Mouse (Mus musculus): Measurements from ENCODE around the gene Gsg1l. TPM values are rescaled to one million over a fixed set of nuclear protein-coding genes. Genes with fewer than 3 reads are reported as not detected.
A peak's percentile ranks its signal among the peaks of the same experiment; 100 is the strongest.

Gsg1l gene
- polyA plus RNA-seq, 1 experiment from 2014 or later = 1.1 TPM

GRCm38 (mm10) chr7:125865234-125865633 lies 217.0 kb downstream of the Gsg1l start:
- H3K36me3 ChIP-seq = peaks cover 7% of the 10 kb centered on the region; the same call in 1 of the 2 replicates
- peak overlapping the region; percentile 54 for H3K27ac ChIP-seq
- H3K4me1 ChIP-seq = peaks cover 32% of the 10 kb centered on the region
- no peak overlapping the region for H3K4me2 ChIP-seq
- peak; percentile 38 for ATAC-seq (replicated peaks; ENCODE audit: low FRiP score)
- H3K4me3 ChIP-seq (replicated peaks) = no peak overlapping the region
- WGBS = 12% methylated on average over 11 of the region's 11 CpGs
- no peaks in the 10 kb centered on the region for H3K27me3 ChIP-seq
- H3K9ac ChIP-seq = no peak overlapping the region
- no peaks in the 10 kb centered on the region for H3K9me3 ChIP-seq (replicated peaks)

- 27% methylated on average over 1 of the region's 1 CpGs for WGBS
- H3K9me3 ChIP-seq (replicated peaks) = no peaks in the 10 kb centered on the region
- no peak overlapping the region for H3K4me2 ChIP-seq
- peaks cover 7% of the 10 kb centered on the region; the same call in 1 of the 2 replicates for H3K36me3 ChIP-seq
- peaks cover 32% of the 10 kb centered on the region for H3K4me1 ChIP-seq
- no peaks in the 10 kb centered on the region for H3K27me3 ChIP-seq
- no peak for ATAC-seq (replicated peaks; ENCODE audit: low FRiP score)
- H3K27ac ChIP-seq = peak overlapping the region; percentile 54
- no peak overlapping the region for H3K4me3 ChIP-seq (replicated peaks)
- H3K9ac ChIP-seq = no peak overlapping the region
These were observed 218.2 kb downstream of the Gsg1l start for GRCm38 (mm10) chr7:125864026-125864425.

- no peaks in the 10 kb centered on the region for H3K9me3 ChIP-seq (replicated peaks)
- H3K27me3 ChIP-seq = no peaks in the 10 kb centered on the region
- peaks cover 7% of the 10 kb centered on the region; the same call in 1 of the 2 replicates for H3K36me3 ChIP-seq
- WGBS = 90% methylated on average over 9 of the region's 9 CpGs
- peaks cover 22% of the 10 kb centered on the region for H3K4me1 ChIP-seq
- H3K4me2 ChIP-seq = no peak overlapping the region
- H3K27ac ChIP-seq = no peak overlapping the region
- ATAC-seq (replicated peaks; ENCODE audit: low FRiP score) = no peak; the same call in 1 of the 2 replicates
- H3K9ac ChIP-seq = no peak overlapping the region
- no peak overlapping the region for H3K4me3 ChIP-seq (replicated peaks)
These were observed 221.8 kb downstream of the Gsg1l start for GRCm38 (mm10) chr7:125860421-125860820.

GRCm38 (mm10) chr7:125859564-125859963 lies 222.6 kb downstream of the Gsg1l start:
- Histone ChIP-seq H3K4me1 (peaks cover 14% of the 10 kb centered on the region), H3K4me3 (replicated peaks) (no peak overlapping the region), H3K36me3 (peaks cover 7% of the 10 kb centered on the region; the same call in 1 of the 2 replicates), H3K27me3 (no peaks in the 10 kb centered on the region), H3K27ac (no peak overlapping the region), H3K9me3 (replicated peaks) (no peaks in the 10 kb centered on the region), H3K9ac (no peak overlapping the region), H3K4me2 (no peak overlapping the region)
- WGBS = 74% methylated on average over 3 of the region's 3 CpGs
- ATAC-seq (replicated peaks; ENCODE audit: low FRiP score) = no peak

- Histone ChIP-seq H3K4me2 (no peak overlapping the region), H3K27ac (no peak overlapping the region), H3K27me3 (no peaks in the 10 kb centered on the region), H3K9me3 (replicated peaks) (no peaks in the 10 kb centered on the region), H3K9ac (no peak overlapping the region), H3K4me3 (replicated peaks) (no peak overlapping the region), H3K4me1 (no peaks in the 10 kb centered on the region), H3K36me3 (peaks cover 26% of the 10 kb centered on the region)
- no peak for ATAC-seq (replicated peaks; ENCODE audit: low FRiP score)
- 94% methylated on average over 2 of the region's 2 CpGs for WGBS
These were observed 234.7 kb downstream of the Gsg1l start for GRCm38 (mm10) chr7:125847528-125847866.

- Histone ChIP-seq H3K36me3 (peaks cover 25% of the 10 kb centered on the region), H3K4me3 (replicated peaks) (no peak overlapping the region), H3K4me2 (no peak overlapping the region), H3K27ac (no peak overlapping the region), H3K4me1 (no peaks in the 10 kb centered on the region), H3K27me3 (no peaks in the 10 kb centered on the region), H3K9me3 (replicated peaks) (no peaks in the 10 kb centered on the region), H3K9ac (no peak overlapping the region)
- ATAC-seq (replicated peaks; ENCODE audit: low FRiP score) = no peak
- 81% methylated on average over 8 of the region's 8 CpGs for WGBS
These were observed 235.2 kb downstream of the Gsg1l start for GRCm38 (mm10) chr7:125846866-125847527.

GRCm38 (mm10) chr7:125845611-125846010 lies 236.6 kb downstream of the Gsg1l start:
- Histone ChIP-seq H3K4me2 (no peak overlapping the region), H3K4me3 (replicated peaks) (no peak overlapping the region), H3K4me1 (no peaks in the 10 kb centered on the region), H3K9me3 (replicated peaks) (no peaks in the 10 kb centered on the region), H3K36me3 (peaks cover 12% of the 10 kb centered on the region; the same call in 1 of the 2 replicates), H3K27me3 (no peaks in the 10 kb centered on the region), H3K27ac (no peak overlapping the region), H3K9ac (no peak overlapping the region)
- WGBS = 55% methylated on average over 1 of the region's 1 CpGs
- ATAC-seq (replicated peaks; ENCODE audit: low FRiP score) = no peak

GRCm38 (mm10) chr7:125838078-125838742 lies 244.0 kb downstream of the Gsg1l start:
- H3K4me1 ChIP-seq = no peaks in the 10 kb centered on the region
- no peak overlapping the region for H3K4me3 ChIP-seq (replicated peaks)
- no peak overlapping the region for H3K9ac ChIP-seq
- WGBS = 78% methylated on average over 5 of the region's 5 CpGs
- no peak for ATAC-seq (replicated peaks; ENCODE audit: low FRiP score)
- no peaks in the 10 kb centered on the region for H3K36me3 ChIP-seq
- no peak overlapping the region for H3K4me2 ChIP-seq
- H3K27me3 ChIP-seq = no peaks in the 10 kb centered on the region
- H3K9me3 ChIP-seq (replicated peaks) = no peaks in the 10 kb centered on the region
- H3K27ac ChIP-seq = no peak overlapping the region

- Histone ChIP-seq H3K4me1 (peaks cover 2% of the 10 kb centered on the region), H3K9me3 (replicated peaks) (no peaks in the 10 kb centered on the region), H3K36me3 (peaks cover 15% of the 10 kb centered on the region), H3K4me3 (replicated peaks) (no peak overlapping the region), H3K4me2 (no peak overlapping the region), H3K27me3 (no peaks in the 10 kb centered on the region), H3K9ac (no peak overlapping the region), H3K27ac (no peak overlapping the region)
- 93% methylated on average over 2 of the region's 2 CpGs for whole genome bisulfite sequencing
- ATAC-seq (replicated peaks; ENCODE audit: low FRiP score) = no peak
These were observed 248.7 kb downstream of the Gsg1l start for GRCm38 (mm10) chr7:125833471-125833870.

GRCm38 (mm10) chr7:125832767-125833166 lies 249.4 kb downstream of the Gsg1l start:
- no peak overlapping the region for H3K4me2 ChIP-seq
- WGBS = 62% methylated on average over 1 of the region's 1 CpGs
- no peaks in the 10 kb centered on the region for H3K9me3 ChIP-seq (replicated peaks)
- H3K27me3 ChIP-seq = no peaks in the 10 kb centered on the region
- no peak overlapping the region for H3K27ac ChIP-seq
- peaks cover 9% of the 10 kb centered on the region for H3K4me1 ChIP-seq
- H3K4me3 ChIP-seq (replicated peaks) = no peak overlapping the region
- H3K9ac ChIP-seq = no peak overlapping the region
- peaks cover 15% of the 10 kb centered on the region for H3K36me3 ChIP-seq
- ATAC-seq (replicated peaks; ENCODE audit: low FRiP score) = no peak

GRCm38 (mm10) chr7:125829121-125829666 lies 253.0 kb downstream of the Gsg1l start:
- Histone ChIP-seq H3K4me2 (no peak overlapping the region), H3K4me3 (replicated peaks) (no peak overlapping the region), H3K36me3 (peaks cover 15% of the 10 kb centered on the region), H3K9me3 (replicated peaks) (no peaks in the 10 kb centered on the region), H3K27me3 (no peaks in the 10 kb centered on the region), H3K27ac (no peak overlapping the region), H3K4me1 (peaks cover 18% of the 10 kb centered on the region), H3K9ac (no peak overlapping the region)
- WGBS = 65% methylated on average over 3 of the region's 3 CpGs
- ATAC-seq (replicated peaks; ENCODE audit: low FRiP score) = no peak

- Histone ChIP-seq H3K4me1 (peaks cover 18% of the 10 kb centered on the region), H3K27me3 (no peaks in the 10 kb centered on the region), H3K9ac (no peak overlapping the region), H3K36me3 (peaks cover 15% of the 10 kb centered on the region), H3K4me3 (replicated peaks) (no peak overlapping the region), H3K27ac (no peak overlapping the region), H3K4me2 (no peak overlapping the region), H3K9me3 (replicated peaks) (no peaks in the 10 kb centered on the region)
- no peak for ATAC-seq (replicated peaks; ENCODE audit: low FRiP score)
- WGBS = 75% methylated on average over 5 of the region's 5 CpGs
These were observed 253.7 kb downstream of the Gsg1l start for GRCm38 (mm10) chr7:125828561-125828960.
